Comparison of ENCODE assay signal across 7 mouse cellular contexts in the genomic region with DNA sequence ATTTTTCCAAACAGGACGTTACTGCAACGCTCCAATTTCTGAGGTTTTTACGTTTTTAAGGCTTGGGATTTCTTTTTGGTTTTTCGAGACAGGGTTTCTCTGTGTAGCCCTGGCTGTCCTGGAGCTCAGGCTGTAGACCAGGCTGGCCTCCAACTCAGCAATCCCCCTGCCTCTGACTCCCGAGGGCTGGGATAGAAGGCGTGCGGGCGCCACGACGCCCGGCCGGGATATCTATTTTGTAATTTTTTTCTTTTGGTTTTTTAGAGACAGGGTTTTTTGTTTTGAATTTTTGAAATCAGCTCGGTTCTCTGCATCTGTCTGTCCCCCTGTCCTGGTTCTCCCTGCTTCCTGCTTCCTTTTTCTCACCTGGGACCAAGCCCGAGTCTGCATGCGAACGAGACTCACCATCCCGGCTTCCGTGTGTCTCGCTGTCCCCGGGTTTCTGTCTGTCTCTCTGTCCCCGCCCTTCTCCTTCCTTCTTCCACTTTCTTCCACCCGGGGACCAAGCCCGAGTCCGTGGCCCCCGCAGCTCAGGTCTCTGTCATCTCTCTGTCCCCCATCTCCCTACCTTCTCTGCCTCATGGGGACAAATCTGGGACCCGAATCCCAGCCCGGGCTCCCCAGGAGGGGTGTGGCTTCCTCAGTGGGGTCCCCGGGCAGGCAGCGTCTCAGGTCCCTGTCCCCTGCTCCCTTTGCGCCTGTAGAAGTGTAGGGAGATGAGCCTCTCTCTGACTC. TPM values are rescaled to one million over a fixed set of nuclear protein-coding genes. Genes with fewer than 3 reads are reported as not detected.
A peak's percentile ranks its signal among the peaks of the same experiment; 100 is the strongest.
DNase-seq lines count a peak whose midpoint lies in the region; ATAC-seq and TF ChIP-seq lines count a peak whose summit lies in the region.
"Not testable (repeated sequence)": the region's sequence is repeated elsewhere in the genome, so short reads cannot be mapped to it uniquely, and the experiment has no call there.

No protein-coding gene starts in this region.

- peaks cover 16% of the 10 kb centered on the region for H3K9me3 ChIP-seq in embryonic facial prominence, embryonic 15.5 days (replicated peaks)
- peaks cover 12% of the 10 kb centered on the region; the same call in 1 of the 2 replicates for H3K9me3 ChIP-seq in hindbrain, postnatal 0 days (ENCODE audit: low read length)
- H3K9me3 ChIP-seq in liver, embryonic 11.5 days (ENCODE audit: control insufficient read depth, low read length) = peaks cover 32% of the 10 kb centered on the region
- H3K9me3 ChIP-seq in midbrain, embryonic 14.5 days (ENCODE audit: control insufficient read depth, low read length) = peaks cover 18% of the 10 kb centered on the region

- H3K27me3 ChIP-seq in embryonic facial prominence, embryonic 15.5 days; hindbrain, postnatal 0 days (ENCODE audit: insufficient read depth, low read length); liver, embryonic 11.5 days (replicated peaks; ENCODE audit: control insufficient read depth, insufficient read depth, low read length); midbrain, embryonic 14.5 days (ENCODE audit: control insufficient read depth, insufficient read depth, low read length): not testable (repeated sequence)

- not testable (repeated sequence) for TF ChIP-seq CTCF in hindbrain, postnatal 0 days (IDR thresholded peaks at IDR 0.05; ENCODE audit: low read depth)

- peak; percentile 71 for ATAC-seq in embryonic facial prominence, embryonic 15.5 days (ENCODE audit: insufficient number of reproducible peaks, low FRiP score, low TSS enrichment, low read depth)
- ATAC-seq in hindbrain, postnatal 0 days = peak; percentile 58
- peak; percentile 47 for ATAC-seq in liver, embryonic 11.5 days (replicated peaks; ENCODE audit: low FRiP score)
- peak; percentile 53 for ATAC-seq in midbrain, embryonic 14.5 days (ENCODE audit: low FRiP score, low TSS enrichment)

- 84% methylated on average over 30 of the region's 30 CpGs for WGBS in embryonic facial prominence, embryonic 15.5 days
- WGBS in hindbrain, postnatal 0 days = 85% methylated on average over 30 of the region's 30 CpGs
- WGBS in liver, embryonic 11.5 days = 84% methylated on average over 30 of the region's 30 CpGs
- 76% methylated on average over 30 of the region's 30 CpGs for WGBS in midbrain, embryonic 14.5 days

- H3K36me3 ChIP-seq in embryonic facial prominence, embryonic 15.5 days = peaks cover 29% of the 10 kb centered on the region
- H3K36me3 ChIP-seq in hindbrain, postnatal 0 days (ENCODE audit: insufficient read depth, low read length) = not testable (repeated sequence)
- peaks cover 36% of the 10 kb centered on the region for H3K36me3 ChIP-seq in liver, embryonic 11.5 days (ENCODE audit: control insufficient read depth, insufficient read depth, low read length)
- H3K36me3 ChIP-seq in midbrain, embryonic 14.5 days (ENCODE audit: control insufficient read depth, insufficient read depth, low read length) = peaks cover 41% of the 10 kb centered on the region

- peak; percentile 38 for DNase-seq in T-cell, adult 2 months (ENCODE audit: low spot score)
- peak; percentile 98 for DNase-seq in heart, adult 11 months
- peak; percentile 8 for DNase-seq in hindbrain, postnatal 0 days (ENCODE audit: low spot score)
- DNase-seq in liver, embryonic 11.5 days (ENCODE audit: low spot score) = peak; percentile 79
- DNase-seq in midbrain, embryonic 14.5 days = peak; percentile 31
- DNase-seq in spleen, postnatal 4 days (ENCODE audit: low spot score in 2 of 2) = peak; percentile 75 to 84

- not testable (repeated sequence) for H3K9ac ChIP-seq in embryonic facial prominence, embryonic 15.5 days; hindbrain, postnatal 0 days (replicated peaks; ENCODE audit: low read length); liver, embryonic 11.5 days (ENCODE audit: low read depth, low read length); midbrain, embryonic 14.5 days (replicated peaks; ENCODE audit: low read length)

- not testable (repeated sequence) for H3K4me1 ChIP-seq in embryonic facial prominence, embryonic 15.5 days; hindbrain, postnatal 0 days (ENCODE audit: insufficient read depth, low read length); liver, embryonic 11.5 days (replicated peaks; ENCODE audit: control insufficient read depth, insufficient read depth, low read length); midbrain, embryonic 14.5 days (ENCODE audit: control insufficient read depth, insufficient read depth, low read length)

- H3K27ac ChIP-seq in embryonic facial prominence, embryonic 15.5 days (replicated peaks); liver, embryonic 11.5 days (ENCODE audit: low read depth, low read length): not testable (repeated sequence)
- H3K27ac ChIP-seq in hindbrain, postnatal 0 days = 0 out of 2 replicates have a peak overlapping the region, but pooled peaks have one; percentile 6
- peak overlapping the region; percentile 42 for H3K27ac ChIP-seq in midbrain, embryonic 14.5 days (replicated peaks; ENCODE audit: low read depth, low read length)

- H3K4me3 ChIP-seq in embryonic facial prominence, embryonic 15.5 days (replicated peaks); hindbrain, postnatal 0 days (ENCODE audit: low read length); liver, embryonic 11.5 days (ENCODE audit: low read depth, low read length); midbrain, embryonic 14.5 days (replicated peaks; ENCODE audit: low read depth, low read length): not testable (repeated sequence)

- H3K4me2 ChIP-seq in embryonic facial prominence, embryonic 15.5 days (replicated peaks); hindbrain, postnatal 0 days (ENCODE audit: low read depth, low read length); liver, embryonic 11.5 days; midbrain, embryonic 14.5 days (ENCODE audit: low read length): not testable (repeated sequence)

RNA-seq across cellular contexts. Expression of a gene that starts 9.9 kb away (rescaled TPM):
- polyA plus RNA-seq in embryonic facial prominence, embryonic 15.5 days (2015; fragmentation: Nextera tagmentation; extraction: Ambion mirVana) = 190 and 192 TPM in 2 replicates
- total RNA-seq in hindbrain, postnatal 0 days (2014; rRNA removed) = 8.3 and 87.1 TPM in 2 replicates
- 194 and 245 TPM in 2 replicates for polyA plus RNA-seq in hindbrain, postnatal 0 days (2015; fragmentation: Nextera tagmentation; extraction: Ambion mirVana)
- polyA plus RNA-seq in liver, embryonic 11.5 days (2014; fragmentation: Nextera tagmentation; extraction: Ambion mirVana) = 217 and 306 TPM in 2 replicates
- 126 and 339 TPM in 2 replicates for polyA plus RNA-seq in midbrain, embryonic 14.5 days (2014; fragmentation: Nextera tagmentation; extraction: Ambion mirVana)

Comparison
In these comparisons a context has a peak if more than half of its experiments do, and no peak if none do; other contexts are left out.
1. DNase-seq: peak in every context shown above with its lines; median percentile 98 in heart, adult 11 months; 80 in spleen, postnatal 4 days; 79 in liver, embryonic 11.5 days; 38 in T-cell, adult 2 months; 31 in midbrain, embryonic 14.5 days; 8 in hindbrain, postnatal 0 days.